Mouse (Mus musculus) liver, postnatal 0 days (tissue): Measurements from ENCODE around the gene 4930595D18Rik.

Source experiments
- CTCF ChIP-seq: sonication (generic); IDR thresholded peaks from 2 replicates; pipeline ENCODE4 v1.5.1; 2016; ENCODE audit warnings: antibody characterized with exemption, low read depth
- EP300 ChIP-seq: IDR thresholded peaks from 2 replicates; pipeline ENCODE4 v1.6.1; 2016; ENCODE audit warnings: antibody characterized with exemption, low read depth, mild to moderate bottlenecking

- TF ChIP-seq CTCF (no peak), EP300 (no peak)
These were observed 12.3 kb upstream of the 4930595D18Rik start for GRCm38 (mm10) chr12:111196548-111196947.
